Mouse (Mus musculus) intestine, postnatal 0 days (tissue): ENCODE results near the gene Cdhr2. TPM values are rescaled to one million over a fixed set of nuclear protein-coding genes. Genes with fewer than 3 reads are reported as not detected.
A peak's percentile ranks its signal among the peaks of the same experiment; 100 is the strongest.

Experiments
- ATAC-seq: fragments of 200-750 bp; cut with Nextera tagmentation; 2 replicates; pipeline ENCODE4 v1.8.0; 2017; ENCODE audit warnings: mild to moderate bottlenecking, moderate TSS enrichment, moderate library complexity
- H3K27ac ChIP-seq: fragments of 300-500 bp; sonication (generic); 2 replicates; pipeline ENCODE4 v1.5.1; 2014; ENCODE audit warnings: mild to moderate bottlenecking, low read depth, low read length, moderate library complexity
- H3K27me3 ChIP-seq: fragments of 300-500 bp; sonication (generic); replicated peaks from 2 replicates; pipeline ENCODE4 v1.6.1; 2014; ENCODE audit warnings: low read length, mixed read lengths; ENCODE audit not compliant: control insufficient read depth, insufficient read depth
- H3K36me3 ChIP-seq: fragments of 300-500 bp; sonication (generic); 2 replicates; pipeline ENCODE4 v1.6.1; 2014; ENCODE audit warnings: mild to moderate bottlenecking, moderate library complexity; ENCODE audit not compliant: control insufficient read depth, insufficient read depth
- H3K4me1 ChIP-seq: fragments of 300-500 bp; sonication (generic); replicated peaks from 2 replicates; pipeline ENCODE4 v1.6.1; 2014; ENCODE audit warnings: antibody characterized with exemption, low read length, mixed read lengths; ENCODE audit not compliant: control insufficient read depth, insufficient read depth
- H3K4me2 ChIP-seq: fragments of 300-500 bp; sonication (generic); replicated peaks from 2 replicates; pipeline ENCODE4 v1.6.1; 2014; ENCODE audit warnings: low read depth, mild to moderate bottlenecking, moderate library complexity
- H3K4me3 ChIP-seq: fragments of 300-500 bp; sonication (generic); 2 replicates; pipeline ENCODE4 v1.5.1; 2014; ENCODE audit warnings: low read depth, low read length
- H3K9ac ChIP-seq: fragments of 300-500 bp; sonication (generic); 2 replicates; pipeline ENCODE4 v1.6.1; 2014; ENCODE audit warnings: mild to moderate bottlenecking, low read depth, low read length
- H3K9me3 ChIP-seq: fragments of 300-500 bp; sonication (generic); 2 replicates; pipeline ENCODE4 v1.6.1; 2016; ENCODE audit warnings: mixed run types; ENCODE audit not compliant: control insufficient read depth
- CTCF ChIP-seq: sonication (generic); IDR thresholded peaks from 2 replicates; pipeline ENCODE4 v1.5.1; 2016; ENCODE audit warnings: low read depth, mild to moderate bottlenecking, control low read depth, antibody characterized with exemption, moderate library complexity
- WGBS: fragments of 180-500 bp; shearing (Covaris S2); extraction: QIAGEN DNeasy Blood & Tissue Kit; methylation state at CpG from one replicate; pipeline ENCODE4 v1.1.7; 2014; 5-methylcytosine and 5-hydroxymethylcytosine counted together
- polyA plus RNA-seq: library from polyadenylated mRNA; unstranded; fragments of >200 nt; fragmentation: Nextera tagmentation; extraction: Ambion mirVana; gene quantifications from 2 replicates; pipeline ENCODE4 v1.2.1, GENCODE M21; 2015

Gene Cdhr2
- polyA plus RNA-seq, 1 experiment from 2014 or later: 267 TPM

DNA sequence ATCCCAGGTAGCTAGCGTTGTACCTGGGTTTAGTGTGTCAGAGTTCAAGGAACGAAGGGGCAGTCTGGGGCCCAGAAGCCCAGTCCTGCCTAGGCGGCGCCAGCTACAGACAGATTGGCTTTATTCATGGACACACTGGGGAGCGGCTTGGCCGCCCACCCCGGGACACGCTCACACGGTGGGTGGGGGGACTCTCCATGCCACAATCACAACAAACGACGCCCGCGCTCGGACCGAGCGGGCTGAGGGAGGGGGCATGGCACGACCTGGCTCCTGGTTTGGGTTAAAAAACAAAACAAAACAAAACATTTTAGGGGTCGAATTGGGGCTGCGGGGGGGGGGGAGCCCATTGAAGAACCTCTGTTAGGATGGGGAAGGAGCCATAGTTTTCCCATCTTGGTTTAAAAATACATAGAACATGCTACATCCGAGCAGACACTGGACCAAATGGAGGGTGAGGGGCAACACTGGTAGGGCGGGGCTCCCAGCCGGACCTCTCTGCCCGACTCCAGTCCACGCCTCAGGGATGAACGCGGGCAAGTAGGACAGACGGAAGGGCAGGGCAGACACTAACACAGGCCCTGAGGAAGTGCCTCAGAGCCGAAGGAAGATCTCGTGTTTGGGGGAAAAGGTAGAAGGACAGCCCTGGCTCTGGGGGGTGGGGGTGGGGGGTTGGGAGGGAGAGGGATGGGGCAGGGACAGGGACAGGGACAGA is 57.7 kb downstream of the Cdhr2 start:
- Histone ChIP-seq H3K4me1 (peaks cover 4% of the 10 kb centered on the region; the same call in 1 of the 2 replicates), H3K9ac (no peak overlapping the region), H3K4me2 (peak overlapping the region; percentile 71), H3K36me3 (no peaks in the 10 kb centered on the region), H3K27me3 (peaks cover 31% of the 10 kb centered on the region; the same call in 1 of the 2 replicates), H3K27ac (no peak overlapping the region), H3K4me3 (no peak overlapping the region), H3K9me3 (no peaks in the 10 kb centered on the region)
- no peak for TF ChIP-seq CTCF
- WGBS: 4% methylated on average over 29 of the region's 29 CpGs
- ATAC-seq: no peak

DNA sequence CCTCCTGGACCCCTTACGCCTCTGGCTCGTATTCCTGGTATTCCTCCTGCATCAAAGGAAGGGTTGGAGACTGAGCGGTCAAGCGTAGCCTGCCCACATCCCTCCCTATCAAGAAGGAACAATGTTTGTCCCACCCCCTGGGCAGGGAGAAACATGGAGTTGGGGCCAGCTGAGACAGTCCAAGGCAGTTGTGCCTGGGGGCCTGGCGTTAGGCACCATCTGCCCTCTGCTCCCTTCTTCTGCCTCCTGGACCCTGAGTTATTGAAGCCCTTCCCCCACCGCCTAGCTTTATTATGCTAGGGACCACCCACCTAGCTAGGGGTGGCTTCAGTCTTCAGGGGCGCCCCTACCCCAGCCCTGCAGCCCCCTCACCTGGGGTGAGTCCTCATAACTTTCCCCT is 58.2 kb downstream of the Cdhr2 start:
- ATAC-seq: no peak
- Histone ChIP-seq H3K36me3 (no peaks in the 10 kb centered on the region), H3K4me1 (peaks cover 4% of the 10 kb centered on the region; the same call in 1 of the 2 replicates), H3K4me3 (no peak overlapping the region), H3K27me3 (peaks cover 37% of the 10 kb centered on the region; the same call in 1 of the 2 replicates), H3K9ac (no peak overlapping the region), H3K9me3 (no peaks in the 10 kb centered on the region), H3K27ac (no peak overlapping the region), H3K4me2 (no peak overlapping the region)
- no peak for TF ChIP-seq CTCF
- 17% methylated on average over 7 of the region's 7 CpGs for WGBS

DNA sequence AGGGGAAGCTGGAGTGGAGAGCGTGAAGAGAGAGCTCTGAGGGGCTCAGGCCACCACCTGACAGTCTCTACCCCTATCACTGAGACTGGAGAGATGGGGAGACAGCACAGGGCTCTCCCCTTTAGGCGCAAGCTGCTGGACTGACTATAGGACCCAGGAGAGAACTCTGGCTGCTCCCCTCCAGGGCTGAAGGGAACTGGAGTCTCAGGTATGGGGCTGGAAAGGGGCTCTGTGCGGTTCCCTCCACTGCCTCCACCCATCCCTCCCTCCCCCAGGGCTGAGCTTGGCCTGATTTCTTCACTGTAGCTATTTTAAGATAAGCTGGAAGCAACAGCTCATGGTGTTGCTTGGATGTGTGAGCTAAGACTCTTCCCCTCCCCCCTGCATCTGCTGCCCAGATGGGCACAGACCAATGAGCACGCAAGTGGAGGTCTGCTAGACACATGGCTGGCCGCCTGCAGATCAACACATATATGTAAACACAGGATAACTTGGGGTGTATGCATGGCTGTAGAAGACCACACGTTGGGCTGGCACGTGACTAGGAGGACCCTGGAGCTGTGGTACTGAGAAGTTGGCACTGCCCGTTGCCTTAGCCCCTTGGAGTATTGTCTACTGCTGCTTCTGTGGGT is 59.0 kb downstream of the Cdhr2 start:
- H3K4me3 ChIP-seq: no peak overlapping the region
- H3K27me3 ChIP-seq: peaks cover 44% of the 10 kb centered on the region
- TF ChIP-seq CTCF: no peak
- no peaks in the 10 kb centered on the region for H3K36me3 ChIP-seq
- peaks cover 4% of the 10 kb centered on the region; the same call in 1 of the 2 replicates for H3K4me1 ChIP-seq
- no peak overlapping the region for H3K27ac ChIP-seq
- no peak overlapping the region for H3K4me2 ChIP-seq
- WGBS: 64% methylated on average over 8 of the region's 8 CpGs
- no peaks in the 10 kb centered on the region for H3K9me3 ChIP-seq
- no peak overlapping the region for H3K9ac ChIP-seq
- no peak for ATAC-seq

DNA sequence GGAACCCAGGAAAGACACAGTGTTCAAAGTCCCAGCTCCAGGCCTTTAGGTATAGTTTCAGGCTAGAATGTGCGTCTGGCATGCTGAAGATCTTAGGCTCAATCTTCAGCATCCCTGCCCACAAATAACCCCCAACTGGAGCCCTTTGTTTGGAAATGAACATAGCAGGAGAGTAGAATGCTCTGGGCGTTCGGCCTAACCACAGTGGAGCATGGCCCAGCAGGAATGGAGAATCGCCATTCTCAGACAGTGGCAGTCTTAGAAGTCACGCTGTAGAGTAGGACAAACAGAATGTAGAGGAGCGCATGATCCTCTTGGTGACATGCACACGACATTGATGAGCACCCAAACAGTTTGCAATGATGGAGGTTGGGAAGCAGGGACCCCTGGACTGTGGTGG is 59.6 kb downstream of the Cdhr2 start:
- H3K36me3 ChIP-seq: no peaks in the 10 kb centered on the region
- WGBS: 81% methylated on average over 7 of the region's 7 CpGs
- H3K9ac ChIP-seq: no peak overlapping the region
- peaks cover 4% of the 10 kb centered on the region; the same call in 1 of the 2 replicates for H3K4me1 ChIP-seq
- no peak for TF ChIP-seq CTCF
- no peaks in the 10 kb centered on the region for H3K9me3 ChIP-seq
- no peak overlapping the region for H3K27ac ChIP-seq
- H3K27me3 ChIP-seq: peaks cover 51% of the 10 kb centered on the region
- H3K4me2 ChIP-seq: no peak overlapping the region
- ATAC-seq: no peak
- no peak overlapping the region for H3K4me3 ChIP-seq

DNA sequence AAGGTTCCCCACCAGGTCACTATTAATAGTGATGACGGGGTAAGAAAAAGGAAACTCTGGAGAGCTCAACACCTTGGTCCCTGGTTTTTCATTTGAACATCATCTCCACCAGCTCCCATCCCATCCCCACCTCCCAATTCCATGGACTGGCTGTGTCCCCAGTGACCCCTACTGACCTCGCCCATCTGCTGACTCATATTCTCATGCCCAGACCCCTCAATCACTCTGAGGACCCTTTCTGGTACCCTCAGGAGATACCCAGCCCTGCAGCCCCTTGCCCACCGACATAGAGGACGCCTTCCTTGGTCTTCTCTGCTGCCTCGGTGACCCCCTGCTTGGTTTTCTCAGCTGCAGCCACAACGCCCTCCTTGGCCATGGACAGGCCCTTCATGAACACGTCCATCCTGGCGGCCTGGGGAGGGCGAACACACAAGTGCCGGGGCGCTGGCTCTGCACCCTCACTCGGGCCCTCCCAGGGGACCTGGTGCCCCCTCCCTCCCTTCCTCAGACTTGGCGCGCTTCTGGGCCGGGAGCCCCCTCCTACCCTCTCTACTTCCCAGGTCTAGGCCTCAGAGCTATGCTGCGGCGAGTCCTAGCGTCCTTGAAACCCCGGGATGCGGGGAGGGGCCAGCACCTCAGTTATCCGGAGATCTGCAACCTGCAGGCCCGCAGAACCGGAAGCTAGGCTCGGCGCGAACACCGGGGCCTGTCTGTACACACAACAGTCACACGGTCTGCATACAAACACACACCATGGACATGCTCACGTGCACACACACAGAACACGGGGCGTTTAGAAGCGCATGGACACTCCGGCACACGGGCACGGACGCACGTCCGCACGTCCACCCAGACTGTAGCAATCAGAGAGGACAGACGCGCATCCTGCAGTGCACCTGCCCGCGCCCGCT is 64.3 kb downstream of the Cdhr2 start:
- Histone ChIP-seq H3K4me1 (peaks cover 2% of the 10 kb centered on the region; the same call in 1 of the 2 replicates), H3K4me3 (peak overlapping the region; percentile 38), H3K27me3 (peaks cover 47% of the 10 kb centered on the region), H3K27ac (no peak overlapping the region), H3K4me2 (peak overlapping the region; percentile 60), H3K9ac (no peak overlapping the region), H3K9me3 (no peaks in the 10 kb centered on the region), H3K36me3 (no peaks in the 10 kb centered on the region)
- WGBS: 7% methylated on average over 44 of the region's 44 CpGs
- 0 out of 2 replicates have a peak, but pooled peaks have one; percentile 16 for ATAC-seq
- TF ChIP-seq CTCF: no peak
